Mouse (Mus musculus): ENCODE results near the gene Slc5a2. TPM values are rescaled to one million over a fixed set of nuclear protein-coding genes. Genes with fewer than 3 reads are reported as not detected.
A peak's percentile ranks its signal among the peaks of the same experiment; 100 is the strongest.

Slc5a2 gene
- polyA plus RNA-seq, 1 experiment, result not detected

DNA sequence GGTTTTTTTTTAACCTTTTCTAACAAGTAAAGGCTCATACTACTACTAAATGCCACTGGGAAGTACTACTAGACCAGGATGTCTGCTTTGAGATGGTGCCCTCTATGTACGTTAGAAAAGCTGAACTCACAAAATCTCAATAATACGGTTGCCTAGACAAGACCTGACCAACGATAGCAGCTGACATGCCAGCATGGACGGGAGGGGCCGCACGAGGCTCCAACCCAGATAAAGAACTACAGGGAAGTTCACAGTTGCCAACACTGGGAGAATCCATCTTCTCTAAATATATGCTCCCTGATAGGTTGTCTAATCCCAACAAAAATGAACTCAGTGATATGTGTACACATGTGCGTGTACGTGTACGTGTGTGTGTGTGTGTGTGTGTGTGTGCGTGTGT, 29.3 kb downstream of the Slc5a2 start:
- Histone ChIP-seq H3K4me3 (ENCODE audit: insufficient read depth, low read length) (no peak overlapping the region), H3K27ac (ENCODE audit: insufficient read depth, low read length) (no peak overlapping the region), H3K4me1 (ENCODE audit: control insufficient read depth, insufficient read depth, low read length) (peaks cover 4% of the 10 kb centered on the region)
- TF ChIP-seq CTCF (IDR thresholded peaks at IDR 0.05; ENCODE audit: extremely low read depth, insufficient read depth, low read length) (no peak), POLR2A (IDR thresholded peaks at IDR 0.05; ENCODE audit: extremely low read depth, insufficient read depth, low read length) (no peak)

DNA sequence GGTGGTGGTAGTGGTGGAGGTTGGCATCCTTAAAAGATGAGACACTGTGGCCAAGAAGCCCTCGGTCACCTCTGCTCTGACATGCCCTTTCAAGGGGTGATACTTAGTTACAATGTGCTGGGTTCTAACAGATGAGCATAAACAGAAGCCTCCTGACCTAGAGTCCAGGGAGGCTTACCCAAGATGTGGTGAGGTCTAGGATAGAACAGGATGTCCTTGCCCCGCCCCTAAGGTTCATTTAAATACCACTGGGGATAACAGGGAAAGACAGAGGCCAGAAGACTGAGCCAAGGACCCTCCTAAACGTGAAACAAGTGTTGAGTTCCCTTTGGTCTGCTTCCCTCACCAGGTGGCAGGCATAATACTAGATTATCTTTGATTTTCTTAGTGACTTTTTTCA, 31.1 kb downstream of the Slc5a2 start:
- Histone ChIP-seq H3K4me1 (ENCODE audit: control insufficient read depth, insufficient read depth, low read length) (peaks cover 4% of the 10 kb centered on the region), H3K27ac (ENCODE audit: insufficient read depth, low read length) (no peak overlapping the region), H3K4me3 (ENCODE audit: insufficient read depth, low read length) (no peak overlapping the region)
- TF ChIP-seq POLR2A (IDR thresholded peaks at IDR 0.05; ENCODE audit: extremely low read depth, insufficient read depth, low read length) (no peak), CTCF (IDR thresholded peaks at IDR 0.05; ENCODE audit: extremely low read depth, insufficient read depth, low read length) (no peak)

GRCm38 (mm10) chr7:128297291-128297616, 31.8 kb downstream of the Slc5a2 start:
- Histone ChIP-seq H3K4me3 (ENCODE audit: insufficient read depth, low read length) (peak overlapping the region; percentile 41), H3K27ac (ENCODE audit: insufficient read depth, low read length) (no peak overlapping the region), H3K4me1 (ENCODE audit: control insufficient read depth, insufficient read depth, low read length) (peaks cover 4% of the 10 kb centered on the region)
- TF ChIP-seq POLR2A (IDR thresholded peaks at IDR 0.05; ENCODE audit: extremely low read depth, insufficient read depth, low read length) (no peak), CTCF (IDR thresholded peaks at IDR 0.05; ENCODE audit: extremely low read depth, insufficient read depth, low read length) (no peak)

GRCm38 (mm10) chr7:128297617-128298480, 32.4 kb downstream of the Slc5a2 start, which contains the start of gene BC017158:
Gene BC017158 (minus strand): TSS chr7:128298170.
- Histone ChIP-seq H3K27ac (ENCODE audit: insufficient read depth, low read length) (no peak within 1 kb of the TSS), H3K4me1 (ENCODE audit: control insufficient read depth, insufficient read depth, low read length) (peaks cover 4% of the 10 kb centered on the region), H3K4me3 (ENCODE audit: insufficient read depth, low read length) (peak within 1 kb of the TSS; percentile 41)
- no peak for TF ChIP-seq CTCF (IDR thresholded peaks at IDR 0.05; ENCODE audit: extremely low read depth, insufficient read depth, low read length)
- TF ChIP-seq POLR2A (IDR thresholded peaks at IDR 0.05; ENCODE audit: extremely low read depth, insufficient read depth, low read length), result peak; percentile 38; the same call in 1 of the 2 replicates

DNA sequence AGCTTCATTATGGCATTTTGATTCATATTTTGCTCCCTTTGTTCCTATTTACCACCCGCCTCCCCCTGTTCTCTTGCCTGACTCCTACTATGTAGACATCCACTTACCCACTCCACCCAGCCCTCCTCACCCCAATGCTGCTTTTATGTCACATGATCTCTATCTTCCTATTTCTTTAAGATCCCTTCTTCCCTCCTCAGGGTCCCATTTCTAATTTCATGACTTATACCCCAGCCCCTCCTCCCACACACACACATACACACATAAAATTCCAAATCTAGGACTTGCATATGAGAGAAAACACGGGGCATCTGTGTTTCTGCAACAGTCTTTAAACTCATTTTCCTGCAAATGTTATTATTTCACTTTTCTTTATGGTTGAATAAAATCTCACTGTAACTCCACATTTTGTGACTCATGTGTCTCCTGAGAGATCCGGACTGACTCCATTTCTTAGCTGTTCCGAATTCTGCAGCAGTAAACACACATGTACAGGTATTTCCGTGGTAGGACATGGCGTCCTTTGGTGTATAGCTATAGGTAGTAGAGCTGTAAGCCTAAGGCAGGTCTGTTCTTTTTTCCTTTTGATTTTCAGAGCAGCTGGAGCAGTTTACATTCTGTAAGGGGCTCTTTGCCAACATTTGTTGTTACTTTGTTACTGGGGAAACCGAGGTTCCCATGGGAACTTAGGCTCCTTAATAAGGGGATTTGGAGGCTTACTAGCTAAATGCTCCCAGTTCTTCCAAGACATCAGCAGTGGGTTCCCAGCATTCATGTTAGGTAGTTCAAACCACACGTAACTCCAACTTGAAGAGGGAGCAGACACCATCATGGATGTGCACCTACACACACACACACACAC, 33.3 kb downstream of the Slc5a2 start:
- H3K27ac ChIP-seq (ENCODE audit: insufficient read depth, low read length), result no peak overlapping the region
- peaks cover 4% of the 10 kb centered on the region for H3K4me1 ChIP-seq (ENCODE audit: control insufficient read depth, insufficient read depth, low read length)
- H3K4me3 ChIP-seq (ENCODE audit: insufficient read depth, low read length), result peak overlapping the region; percentile 41; the same call in 1 of the 2 replicates
- TF ChIP-seq POLR2A (IDR thresholded peaks at IDR 0.05; ENCODE audit: extremely low read depth, insufficient read depth, low read length) (no peak), CTCF (IDR thresholded peaks at IDR 0.05; ENCODE audit: extremely low read depth, insufficient read depth, low read length) (no peak)

DNA sequence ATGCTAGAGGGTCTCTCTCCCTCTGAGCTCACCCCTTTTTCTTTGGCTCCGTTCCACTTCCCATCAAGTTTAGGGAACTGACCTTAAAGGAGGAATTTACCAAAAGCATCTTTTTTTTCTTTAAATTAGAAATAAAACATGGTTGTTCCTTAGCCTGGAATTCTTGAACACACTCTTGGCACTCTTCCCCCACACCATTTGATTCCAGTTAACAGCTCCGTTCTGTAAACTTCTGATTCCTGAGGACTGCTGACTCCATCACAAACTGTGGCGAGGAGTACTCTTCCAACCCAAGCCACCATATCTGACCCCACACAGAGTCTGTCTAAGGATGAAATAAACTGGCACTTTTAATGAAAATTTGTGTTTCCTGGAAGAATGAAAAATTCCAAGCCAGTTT, 35.5 kb downstream of the Slc5a2 start:
- Histone ChIP-seq H3K27ac (ENCODE audit: insufficient read depth, low read length) (no peak overlapping the region), H3K4me1 (ENCODE audit: control insufficient read depth, insufficient read depth, low read length) (peaks cover 4% of the 10 kb centered on the region), H3K4me3 (ENCODE audit: insufficient read depth, low read length) (no peak overlapping the region)
- TF ChIP-seq POLR2A (IDR thresholded peaks at IDR 0.05; ENCODE audit: extremely low read depth, insufficient read depth, low read length) (no peak), CTCF (IDR thresholded peaks at IDR 0.05; ENCODE audit: extremely low read depth, insufficient read depth, low read length) (no peak)

DNA sequence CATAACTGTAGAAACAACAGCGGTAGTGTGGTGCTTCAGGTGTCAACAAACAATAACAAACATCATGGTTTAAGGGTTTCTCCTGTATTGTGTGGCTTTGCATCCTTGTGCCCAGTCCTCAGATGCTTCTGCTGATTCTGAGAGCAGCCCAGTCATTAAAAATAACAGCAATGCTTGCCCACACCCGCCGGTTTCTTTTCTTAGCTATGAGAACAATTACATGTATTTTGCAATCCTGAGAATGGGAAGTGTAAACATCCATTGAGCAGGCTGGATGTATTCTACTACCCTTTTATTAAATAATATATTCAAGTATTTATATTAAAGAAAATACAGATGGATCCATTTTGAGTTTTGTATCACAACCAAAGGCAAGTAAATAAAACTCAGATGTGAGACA, 36.7 kb downstream of the Slc5a2 start:
- Histone ChIP-seq H3K4me1 (ENCODE audit: control insufficient read depth, insufficient read depth, low read length) (peaks cover 3% of the 10 kb centered on the region), H3K27ac (ENCODE audit: insufficient read depth, low read length) (no peak overlapping the region), H3K4me3 (ENCODE audit: insufficient read depth, low read length) (no peak overlapping the region)
- no peak for TF ChIP-seq CTCF (IDR thresholded peaks at IDR 0.05; ENCODE audit: extremely low read depth, insufficient read depth, low read length)
- no peak for TF ChIP-seq POLR2A (IDR thresholded peaks at IDR 0.05; ENCODE audit: extremely low read depth, insufficient read depth, low read length)

DNA sequence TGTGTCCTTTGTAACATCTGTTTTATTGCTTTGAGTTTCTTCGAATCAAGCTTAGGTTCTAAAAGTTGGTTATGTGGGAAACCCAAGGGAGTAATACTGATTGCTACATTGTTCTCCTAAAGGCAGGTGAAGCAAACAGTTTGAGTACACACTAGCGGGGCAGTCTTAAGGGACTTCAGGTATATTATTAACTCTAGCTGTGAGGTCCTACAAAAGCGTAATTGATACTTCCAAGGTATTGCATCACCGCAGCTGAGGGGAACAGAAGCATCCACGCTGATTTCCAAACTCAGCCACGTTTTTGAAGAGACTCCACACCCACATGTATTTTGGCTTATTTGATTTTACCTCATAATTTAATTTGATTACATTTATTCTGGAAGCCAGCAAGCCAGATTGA, 38.7 kb downstream of the Slc5a2 start:
- Histone ChIP-seq H3K4me1 (ENCODE audit: control insufficient read depth, insufficient read depth, low read length) (no peaks in the 10 kb centered on the region), H3K27ac (ENCODE audit: insufficient read depth, low read length) (no peak overlapping the region), H3K4me3 (ENCODE audit: insufficient read depth, low read length) (no peak overlapping the region)
- TF ChIP-seq POLR2A (IDR thresholded peaks at IDR 0.05; ENCODE audit: extremely low read depth, insufficient read depth, low read length), result no peak
- TF ChIP-seq CTCF (IDR thresholded peaks at IDR 0.05; ENCODE audit: extremely low read depth, insufficient read depth, low read length), result no peak

DNA sequence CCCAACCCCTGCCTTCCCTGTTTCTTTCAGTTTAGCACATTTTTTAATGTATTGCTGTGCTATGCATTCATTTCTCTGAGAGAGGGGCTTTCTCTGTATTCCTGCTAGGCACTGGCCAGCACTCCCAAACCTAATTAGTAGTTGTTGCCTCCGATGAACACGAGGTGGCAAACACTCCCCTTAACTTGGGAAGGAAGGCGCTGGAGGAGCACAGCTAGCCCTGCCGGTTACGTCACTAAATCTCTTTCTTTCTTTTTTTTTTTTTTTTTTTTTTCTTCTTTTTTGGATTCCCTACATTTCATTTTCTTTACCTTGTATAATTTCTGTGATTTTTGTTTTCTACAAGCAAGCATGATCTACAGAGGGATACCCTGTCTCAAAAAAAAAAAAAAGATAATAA, 39.5 kb downstream of the Slc5a2 start:
- Histone ChIP-seq H3K4me3 (ENCODE audit: insufficient read depth, low read length) (no peak overlapping the region), H3K27ac (ENCODE audit: insufficient read depth, low read length) (no peak overlapping the region), H3K4me1 (ENCODE audit: control insufficient read depth, insufficient read depth, low read length) (no peaks in the 10 kb centered on the region)
- TF ChIP-seq CTCF (IDR thresholded peaks at IDR 0.05; ENCODE audit: extremely low read depth, insufficient read depth, low read length) (peak; percentile 63), POLR2A (IDR thresholded peaks at IDR 0.05; ENCODE audit: extremely low read depth, insufficient read depth, low read length) (no peak)

Data from cortical plate, adult 2 months (tissue).